12 mouse cellular contexts compared by ENCODE assay signal in the genomic region with DNA sequence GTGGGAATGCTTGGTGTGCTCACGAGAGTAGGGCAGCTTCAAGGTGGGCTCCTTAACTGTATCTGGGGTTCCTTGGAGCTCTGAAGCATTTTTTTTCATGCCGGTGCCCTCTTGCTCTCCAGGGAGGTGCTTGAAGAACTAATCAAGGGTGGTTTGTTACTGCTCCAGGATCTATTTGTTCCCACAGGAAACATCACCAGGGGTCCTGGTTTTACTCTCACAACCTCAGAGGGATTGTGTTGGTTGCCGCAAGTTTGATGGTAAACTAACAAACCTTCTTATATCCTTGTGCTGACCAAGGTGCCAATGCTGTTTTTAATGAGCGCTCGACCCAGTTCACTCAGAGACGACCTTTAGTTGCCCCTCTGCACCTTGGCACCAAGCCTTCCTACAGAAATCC. TPM values are rescaled to one million over a fixed set of nuclear protein-coding genes. Genes with fewer than 3 reads are reported as not detected.
DNase-seq lines count a peak whose midpoint lies in the region; ATAC-seq and TF ChIP-seq lines count a peak whose summit lies in the region.
"Had no signal": no experiment of that assay in that cellular context is flagged by ENCODE, and none has a peak within 500 bp of the region (broad histone marks: within the 10 kb centered on the region; RNA-seq: fewer than 3 reads in every experiment).

No protein-coding gene starts in this region.

- WGBS in forebrain, embryonic 11.5 days, result 20% methylated on average over 6 of the region's 6 CpGs
- 24% methylated on average over 6 of the region's 6 CpGs for WGBS in intestine, postnatal 0 days
- 19% methylated on average over 6 of the region's 6 CpGs for WGBS in neural tube, embryonic 12.5 days

- H3K36me3 ChIP-seq in forebrain, embryonic 11.5 days (ENCODE audit: control insufficient read depth, insufficient read depth, low read length), result no peaks in the 10 kb centered on the region
- H3K36me3 ChIP-seq in intestine, postnatal 0 days (ENCODE audit: control insufficient read depth, insufficient read depth), result no peaks in the 10 kb centered on the region
- H3K36me3 ChIP-seq in neural tube, embryonic 12.5 days, result no peaks in the 10 kb centered on the region

- H3K4me2 ChIP-seq in forebrain, embryonic 11.5 days (ENCODE audit: low read depth, low read length, severe bottlenecking), result peak overlapping the region; percentile 97
- H3K4me2 ChIP-seq in intestine, postnatal 0 days (replicated peaks; ENCODE audit: low read depth), result peak overlapping the region; percentile 92
- H3K4me2 ChIP-seq in neural tube, embryonic 12.5 days (replicated peaks), result peak overlapping the region; percentile 90

- no peak for TF ChIP-seq CTCF in layer of hippocampus, adult 2 months (conservative IDR thresholded peaks at IDR 0.05)
- no peak for TF ChIP-seq CTCF in intestine, postnatal 0 days (IDR thresholded peaks at IDR 0.05; ENCODE audit: low read depth)

- no peaks in the 10 kb centered on the region for H3K9me3 ChIP-seq in forebrain, embryonic 11.5 days (ENCODE audit: control insufficient read depth, low read length)
- H3K9me3 ChIP-seq in intestine, postnatal 0 days (ENCODE audit: control insufficient read depth), result no peaks in the 10 kb centered on the region
- no peaks in the 10 kb centered on the region for H3K9me3 ChIP-seq in neural tube, embryonic 12.5 days

- peaks cover 22% of the 10 kb centered on the region for H3K27me3 ChIP-seq in forebrain, embryonic 11.5 days (ENCODE audit: control insufficient read depth, insufficient read depth, low read length)
- peaks cover 31% of the 10 kb centered on the region for H3K27me3 ChIP-seq in intestine, postnatal 0 days (replicated peaks; ENCODE audit: control insufficient read depth, insufficient read depth, low read length)
- peaks cover 25% of the 10 kb centered on the region for H3K27me3 ChIP-seq in neural tube, embryonic 12.5 days (replicated peaks)

- peak overlapping the region; percentile 78 for H3K4me3 ChIP-seq in layer of hippocampus, adult 2 months
- H3K4me3 ChIP-seq in forebrain, embryonic 11.5 days (ENCODE audit: low read depth, low read length), result peak overlapping the region; percentile 45
- peak overlapping the region; percentile 58 for H3K4me3 ChIP-seq in intestine, postnatal 0 days (ENCODE audit: low read depth, low read length)
- H3K4me3 ChIP-seq in neural tube, embryonic 12.5 days, result peak overlapping the region; percentile 65
- H3K4me3 ChIP-seq: myocyte had no signal

- peak overlapping the region; percentile 84 for H3K27ac ChIP-seq in layer of hippocampus, adult 2 months
- no peak overlapping the region for H3K27ac ChIP-seq in forebrain, embryonic 11.5 days (ENCODE audit: low read depth, low read length)
- H3K27ac ChIP-seq in intestine, postnatal 0 days (ENCODE audit: low read depth, low read length), result no peak overlapping the region
- no peak overlapping the region for H3K27ac ChIP-seq in neural tube, embryonic 12.5 days

- H3K4me1 ChIP-seq in forebrain, embryonic 11.5 days (replicated peaks; ENCODE audit: control insufficient read depth, insufficient read depth, low read length), result peaks cover 2% of the 10 kb centered on the region; the same call in 1 of the 2 replicates
- no peaks in the 10 kb centered on the region for H3K4me1 ChIP-seq in intestine, postnatal 0 days (replicated peaks; ENCODE audit: control insufficient read depth, insufficient read depth, low read length)
- H3K4me1 ChIP-seq in neural tube, embryonic 12.5 days, result peaks cover 6% of the 10 kb centered on the region; the same call in 1 of the 2 replicates

- H3K9ac ChIP-seq in forebrain, embryonic 11.5 days (ENCODE audit: low read length), result no peak overlapping the region
- H3K9ac ChIP-seq in intestine, postnatal 0 days (ENCODE audit: low read depth, low read length), result no peak overlapping the region
- no peak overlapping the region for H3K9ac ChIP-seq in neural tube, embryonic 12.5 days

- no peak for DNase-seq in layer of hippocampus, adult 2 months (ENCODE audit: low spot score in 2 of 2)
- DNase-seq in layer of hippocampus, adult 18-20 months (ENCODE audit: low spot score in 2 of 2), result no peak
- DNase-seq in forebrain, embryonic 11.5 days (ENCODE audit: low spot score), result no peak
- no peak for DNase-seq in adrenal gland, adult (ENCODE audit: inconsistent age in 2 of 2, low spot score in 1 of 2)
- DNase-seq in right cerebral cortex, postnatal 4 days, result no peak
- DNase-seq: cerebellum, adult 11 months; thymus, postnatal 25 days had no signal

- ATAC-seq in forebrain, embryonic 11.5 days (replicated peaks; ENCODE audit: low FRiP score), result no peak
- no peak for ATAC-seq in intestine, postnatal 0 days
- no peak for ATAC-seq in neural tube, embryonic 12.5 days (ENCODE audit: low FRiP score, low read depth)
- ATAC-seq in inflammation-experienced regulatory T-cells, adult 6 months, result no peak

RNA-seq across cellular contexts. Expression of a gene that starts 0.9 kb away (rescaled TPM):
- 10 to 100 TPM; 38.3 to 42.3 TPM for total RNA-seq in layer of hippocampus, adult 2 months (2021)
- total RNA-seq in layer of hippocampus, adult 18-20 months (2021), result 10 to 100 TPM; 35.6 to 36.1 TPM
- 0.48 and 0.57 TPM in 2 replicates for polyA plus RNA-seq in forebrain, embryonic 11.5 days (2014; fragmentation: Nextera tagmentation; extraction: Ambion mirVana)
- polyA plus RNA-seq in intestine, postnatal 0 days (2015; fragmentation: Nextera tagmentation; extraction: Ambion mirVana), result 0.09 and 0.12 TPM in 2 replicates
- 1.4 and 1.8 TPM in 2 replicates for polyA plus RNA-seq in neural tube, embryonic 12.5 days (2016; fragmentation: Nextera tagmentation; extraction: Ambion mirVana)
- polyA plus RNA-seq in inflammation-experienced regulatory T-cells, adult 6 months (2017; shearing (Covaris generic)), result not detected
- total RNA-seq: gastrocnemius, postnatal 4 days had no signal
- polyA plus RNA-seq: myocyte had no signal
